23 mouse cellular contexts compared by ENCODE assay signal in genomic region chr5:113362258-113362996, GRCm38 (mm10). TPM values are rescaled to one million over a fixed set of nuclear protein-coding genes. Genes with fewer than 3 reads are reported as not detected.
A peak's percentile ranks its signal among the peaks of the same experiment; 100 is the strongest.
DNase-seq lines count a peak whose midpoint lies in the region; ATAC-seq lines count a peak whose summit lies in the region.
"Had no signal": no experiment of that assay in that cellular context is flagged by ENCODE, and none has a peak within 500 bp of the region (broad histone marks: within the 10 kb centered on the region; RNA-seq: fewer than 3 reads in every experiment).

No protein-coding gene starts in this region.

- H3K9me3 ChIP-seq in embryonic facial prominence, embryonic 13.5 days = no peaks in the 10 kb centered on the region
- H3K9me3 ChIP-seq in embryonic facial prominence, embryonic 10.5 days = no peaks in the 10 kb centered on the region
- H3K9me3 ChIP-seq: forebrain, embryonic 15.5 days; heart, embryonic 13.5 days; liver, embryonic 12.5 days; lung, embryonic 15.5 days; neural tube, embryonic 13.5 days had no signal

- no peak overlapping the region for H3K27ac ChIP-seq in embryonic facial prominence, embryonic 13.5 days
- H3K27ac ChIP-seq in embryonic facial prominence, embryonic 10.5 days (replicated peaks) = no peak overlapping the region
- H3K27ac ChIP-seq: forebrain, embryonic 15.5 days; heart, embryonic 13.5 days; liver, embryonic 12.5 days; lung, embryonic 15.5 days; macrophage; neural tube, embryonic 13.5 days had no signal

- DNase-seq in embryonic facial prominence, embryonic 10.5 days (ENCODE audit: low spot score) = no peak
- DNase-seq in brain, adult 2 months (ENCODE audit: low read depth, low spot score) = peak; percentile 86
- peak; percentile 83 for DNase-seq in cerebellum, adult 9-11 months
- DNase-seq in kidney, postnatal 36 days = peak; percentile 43 to 67
- DNase-seq in heart, adult 9 months (ENCODE audit: low spot score in 2 of 2) = no peak
- DNase-seq in urinary bladder, postnatal 36 days (ENCODE audit: low spot score in 2 of 2) = no peak
- no peak for DNase-seq in urinary bladder, postnatal 10 days (ENCODE audit: low spot score)
- DNase-seq: heart, postnatal 36 days; layer of hippocampus, postnatal 36 days; right cerebral cortex, postnatal 25 days; thymus, adult 18-20 months had no signal

- H3K27me3 ChIP-seq in embryonic facial prominence, embryonic 13.5 days = peaks cover 15% of the 10 kb centered on the region
- H3K27me3 ChIP-seq in embryonic facial prominence, embryonic 10.5 days (replicated peaks; ENCODE audit: low read depth, poor library complexity, severe bottlenecking) = peaks cover 50% of the 10 kb centered on the region
- H3K27me3 ChIP-seq: forebrain, embryonic 15.5 days had no signal

- WGBS in embryonic facial prominence, embryonic 13.5 days = 79% methylated on average over 9 of the region's 9 CpGs
- 79% methylated on average over 9 of the region's 9 CpGs for WGBS in embryonic facial prominence, embryonic 10.5 days

- H3K4me3 ChIP-seq in embryonic facial prominence, embryonic 13.5 days = no peak overlapping the region
- no peak overlapping the region for H3K4me3 ChIP-seq in embryonic facial prominence, embryonic 10.5 days
- H3K4me3 ChIP-seq: forebrain, embryonic 15.5 days; heart, embryonic 13.5 days; liver, embryonic 12.5 days; lung, embryonic 15.5 days; neural tube, embryonic 13.5 days had no signal

- ATAC-seq in embryonic facial prominence, embryonic 13.5 days (ENCODE audit: insufficient number of reproducible peaks, insufficient read depth, low FRiP score, low TSS enrichment, low read depth) = no peak
- ATAC-seq: CD4-positive, CD25-positive, alpha-beta regulatory T cell, adult 4 months; forebrain, embryonic 15.5 days; hindbrain, embryonic 16.5 days; liver, embryonic 12.5 days had no signal

- 0 out of 2 replicates have a peak overlapping the region, but pooled peaks have one; percentile 3 for H3K9ac ChIP-seq in embryonic facial prominence, embryonic 13.5 days
- H3K9ac ChIP-seq: forebrain, embryonic 15.5 days; heart, embryonic 13.5 days; liver, embryonic 12.5 days; lung, embryonic 15.5 days; neural tube, embryonic 13.5 days had no signal

- H3K36me3 ChIP-seq in embryonic facial prominence, embryonic 13.5 days = no peaks in the 10 kb centered on the region
- H3K36me3 ChIP-seq in embryonic facial prominence, embryonic 10.5 days (replicated peaks) = no peaks in the 10 kb centered on the region
- H3K36me3 ChIP-seq: forebrain, embryonic 15.5 days; G1E; heart, embryonic 13.5 days; liver, embryonic 12.5 days; lung, embryonic 15.5 days; neural tube, embryonic 13.5 days had no signal

- H3K4me2 ChIP-seq in embryonic facial prominence, embryonic 13.5 days = no peak overlapping the region
- H3K4me2 ChIP-seq: forebrain, embryonic 15.5 days; heart, embryonic 13.5 days; liver, embryonic 12.5 days; lung, embryonic 15.5 days; midbrain, embryonic 11.5 days; neural tube, embryonic 13.5 days had no signal

- peaks cover 18% of the 10 kb centered on the region for H3K4me1 ChIP-seq in embryonic facial prominence, embryonic 13.5 days
- H3K4me1 ChIP-seq in embryonic facial prominence, embryonic 10.5 days = peaks cover 16% of the 10 kb centered on the region
- H3K4me1 ChIP-seq: heart, embryonic 13.5 days; liver, embryonic 12.5 days had no signal

RNA-seq across cellular contexts. Expression of gene Aym1, which starts 5.3 kb away (rescaled TPM):
- polyA plus RNA-seq in embryonic facial prominence, embryonic 13.5 days (2015; fragmentation: Nextera tagmentation; extraction: Ambion mirVana) = not detected in 2 replicates
- polyA plus RNA-seq in embryonic facial prominence, embryonic 10.5 days (2016; fragmentation: Nextera tagmentation; extraction: Ambion mirVana) = not detected in 2 replicates
- polyA plus RNA-seq: CD4-positive, CD25-positive, alpha-beta regulatory T cell, adult 4 months; forebrain, embryonic 15.5 days; G1E; heart, embryonic 13.5 days; hindbrain, embryonic 16.5 days; liver, embryonic 12.5 days; lung, embryonic 15.5 days; macrophage; midbrain, embryonic 11.5 days; neural tube, embryonic 13.5 days; urinary bladder, adult 2 months had no signal

RNA-seq across cellular contexts. Expression of gene Sgsm1, which starts 51.8 kb away (rescaled TPM):
- polyA plus RNA-seq in embryonic facial prominence, embryonic 13.5 days (2015; fragmentation: Nextera tagmentation; extraction: Ambion mirVana) = 2.7 and 3.5 TPM in 2 replicates
- 15.1 and 18.0 TPM in 2 replicates for polyA plus RNA-seq in embryonic facial prominence, embryonic 10.5 days (2016; fragmentation: Nextera tagmentation; extraction: Ambion mirVana)
- polyA plus RNA-seq: CD4-positive, CD25-positive, alpha-beta regulatory T cell, adult 4 months; G1E; macrophage had no signal

Comparison
In these comparisons a context has a peak if more than half of its experiments do, and no peak if none do; other contexts are left out.
1. DNase-seq: peak in brain, adult 2 months (single experiment), cerebellum, adult 9-11 months (single experiment) and kidney, postnatal 36 days (2 of 2); none in embryonic facial prominence, embryonic 10.5 days (single experiment), heart, adult 9 months (0 of 2), urinary bladder, postnatal 36 days (0 of 2) and urinary bladder, postnatal 10 days (single experiment).